Mouse (Mus musculus): ENCODE measurements around the gene Tubal3.

Gene Tubal3

GRCm38 (mm10) chr13:3924483-3924882 is 6.4 kb downstream of the Tubal3 start:
- DNase-seq (ENCODE audit: low spot score), result no peak

- DNase-seq (ENCODE audit: low spot score), result peak; percentile 16
Observed at GRCm38 (mm10) chr13:3925632-3926031, 7.6 kb downstream of the Tubal3 start.

- peak; percentile 70 for DNase-seq (ENCODE audit: low spot score)
Observed at GRCm38 (mm10) chr13:3926046-3926445, 8.0 kb downstream of the Tubal3 start.

DNA sequence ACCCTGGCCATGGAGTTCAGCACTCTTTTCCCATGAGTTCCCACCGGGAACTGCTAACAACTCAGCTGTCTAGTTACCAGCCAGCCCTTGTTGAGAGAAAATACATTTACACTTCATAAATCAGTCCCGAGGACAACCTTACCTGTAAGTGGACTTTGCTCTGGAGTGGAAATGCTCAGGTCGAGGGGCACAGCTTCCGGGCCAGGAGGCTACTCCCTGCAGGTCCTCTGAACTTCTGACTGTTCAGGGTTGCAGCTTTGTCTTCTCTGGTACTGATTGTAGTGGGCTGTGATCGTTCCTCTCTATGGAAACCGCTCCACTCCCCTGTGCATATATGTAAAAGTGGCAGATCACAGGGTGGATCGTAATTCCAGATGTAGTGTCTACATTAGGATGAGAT is 26.6 kb downstream of the Tubal3 start:
- no peak for DNase-seq (ENCODE audit: low spot score)

- DNase-seq (ENCODE audit: low spot score), result no peak
Observed at GRCm38 (mm10) chr13:3945249-3945648, 27.2 kb downstream of the Tubal3 start, which contains the start of gene Ucn3. Gene Ucn3 (minus strand): TSS chr13:3945349.

- no peak for DNase-seq (ENCODE audit: low spot score)
Observed at GRCm38 (mm10) chr13:3947267-3947666, 29.2 kb downstream of the Tubal3 start.

- no peak for DNase-seq (ENCODE audit: low spot score)
Observed at GRCm38 (mm10) chr13:3949477-3949876, 31.4 kb downstream of the Tubal3 start.

GRCm38 (mm10) chr13:3951198-3951914 is 33.3 kb downstream of the Tubal3 start:
- DNase-seq (ENCODE audit: low spot score), result no peak

DNA sequence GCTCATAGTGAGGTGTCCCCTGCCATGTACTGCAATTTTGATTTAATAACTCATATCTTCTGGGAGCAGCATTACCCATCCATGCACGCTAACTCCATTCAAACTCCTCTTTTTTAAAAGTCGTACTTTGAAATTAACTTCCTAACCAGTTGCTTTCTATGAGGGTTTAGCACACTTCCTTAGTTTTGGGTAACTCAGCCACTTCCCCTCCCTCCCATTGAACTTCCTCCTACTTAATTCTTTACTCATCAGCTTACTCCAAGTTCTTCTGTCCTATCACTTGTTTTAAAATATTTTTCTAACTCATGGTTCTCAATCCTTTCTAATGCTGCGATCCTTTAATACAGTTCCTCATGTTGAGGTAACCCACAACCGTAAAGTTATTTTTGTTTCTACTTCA is 50.8 kb downstream of the Tubal3 start:
- no peak for DNase-seq (ENCODE audit: low spot score)

All from yolk sac, embryonic 10.5 days (tissue).